Mouse (Mus musculus): ENCODE results near the gene Olfr1275.

The Olfr1275 gene

DNA sequence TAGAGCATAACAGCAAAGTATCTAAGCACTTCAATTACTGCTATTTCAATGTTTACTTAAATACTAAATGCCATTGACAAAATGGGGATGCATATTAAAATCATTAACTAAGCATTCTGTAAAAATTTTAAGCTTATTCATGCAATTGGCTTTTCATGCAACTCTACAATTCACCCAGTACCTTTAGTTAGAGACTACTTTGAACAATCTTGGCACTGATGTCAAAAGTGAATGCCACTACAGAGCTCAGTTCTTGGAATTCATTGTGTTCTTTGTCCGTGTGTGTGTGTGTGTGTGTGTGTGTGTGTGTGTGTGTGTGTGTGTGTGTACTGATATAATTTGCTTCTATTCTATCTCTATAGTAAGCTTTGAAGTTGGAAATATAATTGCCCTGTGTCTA is at the start of gene Olfr1275:
Gene Olfr1275 (minus strand): TSS at position 101 of the 400 bp plus-strand sequence.
- DNase-seq (ENCODE audit: low read depth, low spot score): no peak

DNA sequence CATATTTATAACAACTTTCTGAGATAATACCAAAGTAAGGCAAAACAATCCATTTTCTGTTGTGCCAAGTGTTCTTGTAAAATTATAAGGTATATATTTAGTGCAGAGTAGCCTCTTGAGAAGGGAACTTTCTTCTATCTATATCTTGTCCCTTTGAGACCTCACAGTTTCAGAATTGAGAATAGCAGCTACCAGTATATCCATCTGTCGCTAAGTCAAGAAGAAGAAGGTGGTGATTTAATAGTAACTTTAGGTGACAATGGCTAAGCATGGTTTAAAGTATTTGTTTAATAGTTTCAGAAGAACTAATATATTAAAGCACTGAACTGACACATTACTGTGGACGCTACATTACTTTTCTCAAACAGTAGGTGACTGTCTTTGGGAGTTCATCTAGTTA is 38.9 kb upstream of the Olfr1275 start, which contains the start of gene Olfr1277:
Gene Olfr1277 (minus strand): TSS at position 101 of the 400 bp plus-strand sequence.
- no peak for DNase-seq (ENCODE audit: low read depth, low spot score)

DNA sequence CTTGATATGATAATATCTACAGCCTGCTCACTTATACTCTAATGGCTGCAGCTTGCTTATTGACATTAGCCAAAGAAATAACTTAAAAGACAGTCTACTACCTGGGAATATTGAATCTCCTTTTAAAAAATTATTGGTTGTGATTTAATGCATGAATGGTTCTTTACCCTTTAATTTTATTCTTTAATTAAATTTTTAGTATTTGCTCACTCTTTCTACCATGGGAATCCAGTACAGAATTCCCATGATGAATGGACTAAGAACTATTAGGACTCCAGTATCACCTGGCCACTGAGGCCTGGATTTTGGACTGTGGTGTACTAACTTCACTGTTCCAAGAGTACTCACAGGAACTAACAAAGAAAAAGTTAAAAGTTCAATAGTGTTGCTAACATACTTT is 19.1 kb upstream of the Olfr1275 start, which contains the start of gene Olfr1276:
Gene Olfr1276 (plus strand): TSS at position 301 of the 400 bp plus-strand sequence.
- DNase-seq (ENCODE audit: low read depth, low spot score): no peak

DNA sequence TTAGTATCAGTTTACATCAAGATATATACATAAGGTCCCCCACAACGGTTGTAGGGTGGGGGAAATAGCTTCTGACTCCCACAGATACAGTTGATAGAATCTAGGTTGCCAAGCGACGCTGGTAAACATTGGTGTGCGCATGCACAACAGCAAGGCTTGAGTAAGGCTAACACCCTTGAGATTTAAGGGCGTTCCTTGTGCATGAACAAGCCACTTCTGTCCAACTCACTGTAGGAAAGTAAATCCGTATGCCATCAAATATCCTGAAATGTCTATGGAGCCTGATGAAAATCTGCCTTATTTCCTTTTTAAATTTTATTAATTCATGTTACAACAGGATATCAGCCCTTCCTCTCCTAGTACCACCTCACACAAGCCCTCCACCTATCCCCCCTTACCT is 5.6 kb downstream of the Olfr1275 start, which contains the start of gene 4930430A15Rik:
Gene 4930430A15Rik (minus strand): TSS at position 101 of the 400 bp plus-strand sequence.
- no peak for DNase-seq (ENCODE audit: low read depth, low spot score)

DNA sequence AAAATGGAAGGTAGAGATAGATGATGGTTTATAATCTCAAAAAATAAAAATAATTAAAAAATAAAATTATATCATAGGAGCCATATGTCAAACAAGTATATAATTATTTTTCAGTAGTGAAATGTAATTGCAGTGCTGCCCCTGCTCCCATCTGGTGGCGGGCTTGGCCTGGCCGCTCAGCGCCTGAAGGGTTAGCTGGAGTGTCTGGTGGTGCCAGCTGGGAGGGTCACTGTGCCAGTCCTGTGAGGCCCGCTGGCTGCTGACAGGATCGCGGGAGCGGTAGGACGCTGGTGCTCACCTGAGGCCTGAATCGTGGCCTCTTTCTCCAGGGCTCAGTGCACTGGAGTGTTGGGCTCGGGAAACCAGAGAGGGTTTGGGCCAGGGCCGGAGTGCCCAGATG is 53.0 kb downstream of the Olfr1275 start:
- no peak for DNase-seq (ENCODE audit: low read depth, low spot score)

Measured in telencephalon, adult 2 months (tissue).